Mouse (Mus musculus) CD8-positive naive resting alpha-beta T cell, adult 2 months (primary cell): Measurements from ENCODE around the gene Npc1l1.
"Not testable (repeated sequence)": the region's sequence is repeated elsewhere in the genome, so short reads cannot be mapped to it uniquely, and the experiment has no call there.

Source experiments
- DNase-seq, 2 experiments: peaks; one replicate each; pipeline ENCODE4 v3.0.0; 2022; ENCODE audit warnings: low read depth in 2 of 2, low spot score in 2 of 2

The Npc1l1 gene

GRCm38 (mm10) chr11:6230012-6230411 lies at the start of gene Npc1l1:
Gene Npc1l1, minus strand, starts transcription at chr11:6230143.
- DNase-seq, result no peak

GRCm38 (mm10) chr11:6276466-6276865 lies 46.5 kb upstream of the Npc1l1 start:
- no peak for DNase-seq

GRCm38 (mm10) chr11:6275094-6275484 lies 45.1 kb upstream of the Npc1l1 start:
- DNase-seq, result no peak

- peak; percentile 95 to 96 for DNase-seq
Observed at GRCm38 (mm10) chr11:6274387-6275093, 44.6 kb upstream of the Npc1l1 start, which contains the start of gene Tmed4. Gene Tmed4, minus strand, starts transcription at chr11:6274870.

- DNase-seq, result no peak
Observed at GRCm38 (mm10) chr11:6273607-6274006, 43.7 kb upstream of the Npc1l1 start.

GRCm38 (mm10) chr11:6267320-6268254 lies 37.6 kb upstream of the Npc1l1 start, which contains the start of gene Ddx56:
Gene Ddx56, minus strand, starts transcription at chr11:6267772.
- peak; percentile 84 to 89 for DNase-seq

- no peak for DNase-seq
Observed at GRCm38 (mm10) chr11:6266621-6267020, 36.7 kb upstream of the Npc1l1 start.

- DNase-seq, result peak; percentile 55 to 67
Observed at GRCm38 (mm10) chr11:6261434-6262082, 31.6 kb upstream of the Npc1l1 start.

GRCm38 (mm10) chr11:6259413-6259812 lies 29.5 kb upstream of the Npc1l1 start:
- no peak for DNase-seq

GRCm38 (mm10) chr11:6256490-6257072 lies 26.6 kb upstream of the Npc1l1 start:
- no peak for DNase-seq

GRCm38 (mm10) chr11:6254602-6255001 lies 24.7 kb upstream of the Npc1l1 start:
- DNase-seq, result not testable (repeated sequence)

- no peak for DNase-seq
Observed at GRCm38 (mm10) chr11:6252824-6253223, 22.9 kb upstream of the Npc1l1 start.

- DNase-seq, result no peak
Observed at GRCm38 (mm10) chr11:6252248-6252647, 22.3 kb upstream of the Npc1l1 start.

GRCm38 (mm10) chr11:6244707-6245106 lies 14.8 kb upstream of the Npc1l1 start:
- no peak for DNase-seq

GRCm38 (mm10) chr11:6233025-6233424 lies 3.1 kb upstream of the Npc1l1 start:
- no peak for DNase-seq

- DNase-seq, result no peak
Observed at GRCm38 (mm10) chr11:6224541-6225229, 5.3 kb downstream of the Npc1l1 start.

- DNase-seq, result no peak
Observed at GRCm38 (mm10) chr11:6222187-6222586, 7.8 kb downstream of the Npc1l1 start.

GRCm38 (mm10) chr11:6219967-6220366 lies 10.0 kb downstream of the Npc1l1 start:
- no peak for DNase-seq

GRCm38 (mm10) chr11:6218189-6218896 lies 11.6 kb downstream of the Npc1l1 start:
- DNase-seq, result no peak

GRCm38 (mm10) chr11:6216834-6217233 lies 13.1 kb downstream of the Npc1l1 start:
- DNase-seq, result no peak
